Mouse (Mus musculus) C2C12 (cell line): Measurements from ENCODE around the gene Dyrk1b.

ENCODE experiments used
- CTCF ChIP-seq: IDR thresholded peaks from one replicate; pipeline ENCODE4 v1.5.1; 2011; ENCODE audit not compliant: control insufficient read depth, insufficient read depth, insufficient read length
- FOSL1 ChIP-seq: IDR thresholded peaks from one replicate; pipeline ENCODE4 v1.8.0; 2011; ENCODE audit warnings: mild to moderate bottlenecking, low read length; ENCODE audit not compliant: poor library complexity, insufficient read depth, severe bottlenecking
- MAX ChIP-seq: IDR thresholded peaks from one replicate; pipeline ENCODE4 v1.6.1; 2011; ENCODE audit warnings: mild to moderate bottlenecking, control low read depth
- MYOD1 ChIP-seq: IDR thresholded peaks from one replicate; pipeline ENCODE4 v1.6.1; 2011; ENCODE audit warnings: low read depth; ENCODE audit not compliant: control insufficient read depth, insufficient read length
- MYOG ChIP-seq: IDR thresholded peaks from one replicate; pipeline ENCODE4 v1.6.1; 2011; ENCODE audit not compliant: control insufficient read depth, insufficient read length; ENCODE audit errors: extremely low read depth
- USF1 ChIP-seq: IDR thresholded peaks from one replicate; pipeline ENCODE4 v1.6.1; 2011; ENCODE audit warnings: low read depth, mild to moderate bottlenecking, control low read depth, moderate library complexity

GRCm38 (mm10) chr7:28168320-28169115 is 10.8 kb upstream of the Dyrk1b start:
- TF ChIP-seq CTCF (peak; percentile 47), FOSL1 (no peak), MYOD1 (no peak), MYOG (no peak), USF1 (no peak), MAX (no peak)
